Mouse (Mus musculus) spleen, postnatal 10 days (tissue): ENCODE results near the gene Hoxb5.

Source experiments
- DNase-seq, 2 experiments: peaks; one replicate each; pipeline ENCODE4 v3.0.0; 2021 to 2022; ENCODE audit warnings: low spot score in 2 of 2

Gene Hoxb5

GRCm38 (mm10) chr11:96303151-96304099, at the start of gene Hoxb5:
Gene Hoxb5, plus strand, starts transcription at chr11:96303336.
- DNase-seq: peak in 1 of 2 experiments; percentile 67

- no peak for DNase-seq
Measured at GRCm38 (mm10) chr11:96254221-96254620, 48.9 kb upstream of the Hoxb5 start.

GRCm38 (mm10) chr11:96255111-96255995, 47.8 kb upstream of the Hoxb5 start:
- no peak for DNase-seq

GRCm38 (mm10) chr11:96255996-96256445, 47.1 kb upstream of the Hoxb5 start:
- DNase-seq: no peak

GRCm38 (mm10) chr11:96257141-96257540, 46.0 kb upstream of the Hoxb5 start:
- DNase-seq: no peak

- no peak for DNase-seq
Measured at GRCm38 (mm10) chr11:96259038-96259437, 44.1 kb upstream of the Hoxb5 start.

- DNase-seq: no peak
Measured at GRCm38 (mm10) chr11:96259511-96259910, 43.6 kb upstream of the Hoxb5 start.

GRCm38 (mm10) chr11:96260310-96260970, 42.7 kb upstream of the Hoxb5 start:
- DNase-seq: no peak

- peak in 1 of 2 experiments; percentile 75 for DNase-seq
Measured at GRCm38 (mm10) chr11:96261323-96261890, 41.7 kb upstream of the Hoxb5 start.

GRCm38 (mm10) chr11:96262262-96262830, 40.8 kb upstream of the Hoxb5 start:
- no peak for DNase-seq

- DNase-seq: no peak
Measured at GRCm38 (mm10) chr11:96263636-96264389, 39.3 kb upstream of the Hoxb5 start.

GRCm38 (mm10) chr11:96264390-96265020, 38.6 kb upstream of the Hoxb5 start:
- DNase-seq: no peak

GRCm38 (mm10) chr11:96265954-96266353, 37.2 kb upstream of the Hoxb5 start:
- DNase-seq: no peak

GRCm38 (mm10) chr11:96267021-96267920, 35.9 kb upstream of the Hoxb5 start:
- no peak for DNase-seq

GRCm38 (mm10) chr11:96268031-96268745, 34.9 kb upstream of the Hoxb5 start:
- DNase-seq: no peak

- DNase-seq: no peak
Measured at GRCm38 (mm10) chr11:96269869-96270268, 33.3 kb upstream of the Hoxb5 start.

GRCm38 (mm10) chr11:96270996-96271540, 32.1 kb upstream of the Hoxb5 start, which contains the start of gene Hoxb9:
Gene Hoxb9, plus strand, starts transcription at chr11:96271457.
- DNase-seq: no peak

GRCm38 (mm10) chr11:96271541-96272011, 31.6 kb upstream of the Hoxb5 start:
- DNase-seq: no peak
